Mouse (Mus musculus): ENCODE measurements at regions not wholly inside any gene's neighbourhood (a gene's known extent, or its start where the extent isn't known, plus 50 kb on each side); places are given as distances from the start of the nearest gene placed in this dataset.
"Not testable (repeated sequence)": the region's sequence is repeated elsewhere in the genome, so short reads cannot be mapped to it uniquely, and the experiment has no call there.

DNA sequence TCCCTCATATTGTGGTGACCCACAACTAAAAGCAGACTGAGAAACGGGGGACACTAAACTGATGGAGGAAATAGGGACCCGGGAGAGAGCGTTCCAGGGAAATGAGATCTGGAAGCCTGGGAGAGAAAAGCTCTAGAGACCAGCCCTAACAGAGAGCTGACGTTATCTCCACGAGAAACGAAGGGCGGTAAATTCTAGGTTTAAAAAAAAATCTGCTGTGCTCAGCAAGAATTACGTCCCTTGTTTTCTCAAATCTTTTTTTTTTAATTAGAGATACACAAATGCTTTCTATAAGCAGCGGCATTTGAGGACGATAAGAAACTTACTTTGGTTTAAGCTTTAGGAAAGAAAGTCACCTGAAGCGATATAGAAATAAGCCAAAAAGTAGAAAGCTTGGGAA lies 145.7 kb downstream of the Cand1 start:
- no peak for DNase-seq

- DNase-seq = no peak
Observed at GRCm38 (mm10) chr10:119087886-119088285, 152.0 kb downstream of the Cand1 start.

DNA sequence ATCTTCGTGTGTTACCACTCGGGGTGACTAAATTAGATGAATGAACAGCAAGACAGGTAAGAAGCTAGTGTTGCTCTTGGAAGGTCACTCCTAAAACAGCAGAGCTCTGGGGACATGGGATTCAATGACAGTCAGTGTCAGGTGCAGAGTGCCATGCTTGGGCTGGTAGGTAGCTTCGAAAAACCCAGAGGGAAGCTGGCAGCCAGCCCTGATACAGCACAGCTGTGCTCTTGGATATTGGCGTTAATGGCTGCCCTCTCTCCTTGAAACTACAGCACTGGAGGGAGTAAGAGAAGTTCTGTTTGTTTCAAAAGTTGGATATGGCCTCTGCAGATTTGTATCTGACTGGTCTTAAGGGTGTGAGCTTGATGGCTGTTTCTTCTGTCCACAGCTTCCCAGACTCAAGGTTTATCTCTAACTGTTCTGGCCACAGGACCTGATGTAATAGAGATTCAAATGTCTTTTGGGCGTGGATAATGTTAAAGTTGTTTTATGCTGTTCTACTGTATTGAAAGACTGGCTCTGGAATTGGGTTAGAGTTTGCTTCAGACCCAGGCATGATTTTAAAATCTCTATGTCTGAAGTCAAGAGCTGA lies 152.7 kb downstream of the Cand1 start:
- no peak for DNase-seq

- no peak for DNase-seq
Observed at GRCm38 (mm10) chr10:119086450-119086849, 153.4 kb downstream of the Cand1 start.

DNA sequence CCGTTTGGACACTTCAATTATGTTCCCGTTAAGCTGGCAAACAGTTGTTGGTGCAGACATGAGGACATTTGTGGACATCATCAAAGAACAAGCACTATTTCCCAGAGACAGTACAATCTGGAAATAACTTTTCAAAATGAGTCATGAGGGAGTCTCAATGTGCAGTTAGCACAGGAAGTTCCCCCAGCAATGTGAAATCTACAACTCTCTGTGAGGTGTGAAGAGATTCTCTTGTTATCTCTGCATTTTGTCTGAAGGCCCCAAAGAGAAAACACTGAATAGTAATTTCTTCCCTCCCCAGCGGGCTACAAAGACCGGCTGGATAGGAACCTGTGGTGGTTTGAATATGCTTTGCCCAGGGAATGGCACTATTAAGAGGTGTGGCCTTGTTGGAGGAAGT lies 156.4 kb downstream of the Cand1 start:
- DNase-seq = no peak

- DNase-seq = no peak
Observed at GRCm38 (mm10) chr10:119082861-119083260, 157.0 kb downstream of the Cand1 start.

- not testable (repeated sequence) for DNase-seq
Observed at GRCm38 (mm10) chr10:119081766-119082165, 158.1 kb downstream of the Cand1 start.

DNA sequence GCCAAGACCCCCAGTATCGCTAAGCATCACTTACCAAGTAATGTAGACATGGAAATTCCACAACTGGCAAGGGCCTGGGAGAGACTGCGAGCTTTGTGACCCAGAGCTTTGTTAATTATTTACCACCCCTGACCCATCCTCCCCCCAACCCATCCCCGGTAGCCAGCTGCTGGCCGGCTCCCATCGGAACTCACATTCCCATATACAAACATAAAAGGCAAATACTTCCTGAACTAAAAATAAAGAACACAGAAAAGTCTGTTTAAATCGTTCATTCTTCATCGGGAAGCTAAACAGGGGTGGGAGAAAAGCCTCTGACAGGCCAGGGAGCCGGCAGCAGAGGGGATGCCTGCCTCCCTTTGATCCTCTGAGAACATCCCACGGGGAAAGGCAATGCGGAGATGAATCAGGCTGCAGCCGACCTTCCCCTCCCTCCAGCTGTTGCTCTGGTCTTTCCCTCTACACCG lies 163.7 kb downstream of the Cand1 start:
- DNase-seq = peak; percentile 63

DNA sequence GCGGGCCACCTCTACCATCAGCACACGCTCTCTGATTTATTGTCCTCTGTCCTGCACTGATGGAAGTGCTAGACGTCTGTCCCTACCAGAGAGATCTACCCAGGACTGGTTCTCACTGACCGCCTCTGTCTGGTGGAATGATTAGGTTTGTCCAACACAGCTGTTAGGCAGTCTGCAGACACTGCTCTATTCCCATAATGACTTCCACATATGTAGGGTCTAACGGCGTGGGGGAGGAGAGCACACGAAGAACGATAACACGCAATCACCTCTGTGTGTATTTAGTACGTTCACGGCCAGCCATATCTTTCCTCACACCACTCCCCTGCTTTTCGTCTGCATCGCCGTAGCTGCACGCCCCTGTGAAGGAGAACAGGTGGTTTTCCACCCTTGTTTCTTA lies 165.0 kb downstream of the Cand1 start:
- DNase-seq = no peak

DNA sequence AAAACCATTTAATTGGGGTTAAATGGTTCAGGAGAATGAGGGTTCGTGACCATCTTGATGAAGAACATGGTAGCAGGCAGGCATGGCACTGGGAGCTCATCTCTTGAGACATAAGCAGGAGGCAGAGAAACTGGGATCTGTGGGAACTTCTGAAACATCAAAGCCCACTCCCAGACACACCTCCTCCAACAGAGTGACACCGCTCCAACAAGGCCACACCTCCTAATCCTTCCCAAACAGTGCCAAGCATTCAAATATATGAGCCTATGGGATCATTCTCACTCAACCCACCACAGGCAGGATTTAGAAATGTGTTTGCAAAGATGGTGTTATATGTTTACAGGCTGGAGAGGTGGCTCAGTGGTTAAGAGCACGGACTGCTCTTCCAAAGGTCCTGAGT lies 165.9 kb downstream of the Cand1 start:
- no peak for DNase-seq

GRCm38 (mm10) chr10:119069410-119069809 lies 170.4 kb downstream of the Cand1 start:
- DNase-seq = no peak

DNA sequence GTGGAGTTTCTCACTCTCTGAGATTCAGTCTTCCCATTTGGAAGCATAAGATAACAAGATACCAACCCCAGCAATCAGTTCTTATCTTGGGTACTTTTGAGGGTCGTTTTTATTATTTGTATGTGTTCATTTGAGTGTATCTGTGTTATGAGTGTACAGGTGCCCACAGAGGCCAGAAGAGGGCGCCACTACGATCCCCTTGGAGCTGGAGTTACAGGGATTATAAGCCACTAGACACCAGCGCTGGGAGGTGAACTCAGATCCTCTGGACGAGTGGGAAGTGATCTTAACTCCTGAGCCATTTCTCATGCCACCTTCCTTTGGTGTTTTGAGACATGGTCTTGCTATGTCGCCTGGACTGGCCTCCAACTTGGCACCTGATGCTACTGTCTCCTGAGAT lies 172.0 kb downstream of the Cand1 start:
- no peak for DNase-seq

GRCm38 (mm10) chr10:119067366-119067765 lies 172.5 kb downstream of the Cand1 start:
- no peak for DNase-seq

DNA sequence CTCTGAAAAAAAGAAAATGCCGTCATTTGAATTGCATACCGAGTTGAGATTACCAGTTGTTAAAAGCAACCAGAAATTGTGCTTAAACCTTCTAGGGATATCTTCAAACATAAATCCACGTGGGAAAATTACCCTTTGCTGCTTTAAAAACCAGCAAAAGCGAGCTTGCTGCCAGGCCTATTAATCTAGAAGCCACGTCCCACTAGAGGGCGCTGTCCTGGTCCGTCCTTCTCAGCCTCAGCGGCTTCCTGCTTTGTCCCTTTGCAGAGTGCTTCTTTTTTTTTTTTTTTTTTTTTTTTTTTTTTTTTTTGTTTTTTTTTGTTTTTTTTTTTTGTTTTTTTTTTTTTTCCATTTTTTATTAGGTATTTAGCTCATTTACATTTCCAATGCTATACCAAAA lies 173.9 kb downstream of the Cand1 start:
- DNase-seq = peak; percentile 58 to 83

- peak; percentile 81 to 90 for DNase-seq
Observed at GRCm38 (mm10) chr10:119065133-119065817, 174.6 kb downstream of the Cand1 start.

DNA sequence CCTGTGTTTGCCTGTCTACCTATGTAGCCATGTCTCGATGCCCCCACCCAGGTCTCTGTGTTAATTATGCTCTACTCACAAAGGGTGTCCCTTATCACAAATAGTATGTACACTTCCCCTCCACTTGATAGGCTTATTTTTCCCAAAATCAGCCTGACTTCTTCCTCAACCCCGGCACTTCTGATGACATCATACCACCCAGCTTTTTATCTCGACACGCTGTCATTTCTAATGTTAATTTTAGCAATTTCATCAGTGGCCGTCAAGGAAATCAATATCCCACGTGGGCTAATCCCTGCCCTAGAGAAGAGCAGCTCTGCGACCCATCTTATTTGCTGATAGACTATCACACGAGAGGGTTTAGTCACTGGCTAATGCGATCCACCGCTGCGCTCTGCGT lies 175.6 kb downstream of the Cand1 start:
- no peak for DNase-seq

- DNase-seq = no peak
Observed at GRCm38 (mm10) chr10:119063209-119063699, 176.6 kb downstream of the Cand1 start.

DNA sequence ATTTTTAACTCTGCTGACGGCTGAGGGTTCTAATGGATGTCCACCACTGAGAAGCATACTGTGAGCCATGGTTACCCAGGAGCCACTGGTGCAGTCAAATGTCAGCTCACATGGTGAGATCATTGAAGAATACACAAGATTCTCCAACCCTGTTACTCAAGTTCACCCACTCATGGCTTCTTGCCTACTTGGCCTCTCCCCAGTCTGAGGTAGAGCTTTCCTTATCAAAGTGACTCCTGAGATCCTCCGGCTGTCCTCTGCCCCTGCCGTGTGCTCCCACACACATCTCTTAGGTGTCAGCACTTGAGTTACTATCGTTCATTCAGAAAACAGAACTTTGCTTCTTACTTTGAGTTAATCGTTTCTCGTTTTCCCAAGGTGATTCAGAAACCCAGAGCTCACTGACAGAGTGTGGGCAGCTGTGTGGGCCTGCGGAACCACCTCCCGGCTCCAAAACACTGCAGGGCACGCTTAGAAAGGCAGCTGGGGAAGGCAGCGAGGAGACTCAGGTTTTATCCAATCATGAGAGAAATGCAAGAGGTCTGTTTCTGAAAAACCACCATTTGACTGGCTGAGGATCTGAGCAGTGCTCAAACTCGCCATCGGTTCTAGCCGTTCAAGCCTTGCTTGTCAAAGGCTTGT lies 177.8 kb downstream of the Cand1 start:
- no peak for DNase-seq

DNA sequence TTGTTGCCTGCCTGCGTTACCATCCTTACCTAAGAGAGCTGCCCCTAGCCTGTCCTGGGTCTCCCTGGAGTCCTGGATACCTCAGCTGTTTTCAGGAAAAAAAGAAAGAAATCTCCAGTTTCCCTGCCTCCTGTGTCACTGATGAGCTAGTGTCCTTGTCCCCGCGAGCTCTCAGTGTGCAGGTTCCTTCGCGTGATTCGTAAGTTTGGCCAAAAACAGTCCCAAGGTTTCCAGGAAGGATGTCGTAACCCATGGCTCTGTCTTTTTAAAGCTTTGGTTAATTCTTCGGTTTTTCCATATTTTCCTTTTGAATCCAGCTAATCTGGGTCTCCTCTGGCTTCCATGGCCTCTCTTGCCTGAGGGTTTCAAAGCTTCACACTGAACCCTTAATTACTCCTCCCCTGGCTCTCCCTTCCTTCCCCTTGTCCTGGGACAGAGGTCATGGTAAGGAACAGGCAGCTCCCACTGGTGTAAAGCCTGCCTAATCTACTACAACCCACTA lies 178.5 kb downstream of the Cand1 start:
- no peak for DNase-seq

DNA sequence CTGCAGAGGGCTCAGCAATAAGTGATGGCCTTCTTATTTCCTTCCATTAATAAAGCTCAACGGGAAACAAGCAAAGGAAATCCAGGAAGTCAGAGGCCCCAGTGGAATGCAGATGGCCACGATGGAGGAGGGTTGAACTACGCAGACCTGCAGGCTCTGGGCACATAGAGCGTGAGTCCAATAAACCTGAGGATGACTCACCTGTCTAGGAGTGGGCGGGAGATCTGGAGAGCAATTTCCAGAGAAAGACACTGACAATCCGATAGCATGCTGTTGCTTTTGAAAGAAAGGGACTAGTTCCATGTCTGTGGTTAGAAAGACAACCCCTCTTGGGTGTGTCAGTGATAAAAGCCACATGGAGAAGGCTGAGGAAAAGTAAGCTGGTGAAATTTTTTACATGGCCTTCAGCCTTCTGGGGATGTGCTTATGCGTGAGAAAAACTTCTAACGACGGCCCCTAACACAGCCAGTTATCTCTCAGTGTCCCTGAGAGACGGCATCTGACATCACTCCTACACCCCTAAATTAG lies 181.3 kb downstream of the Cand1 start:
- DNase-seq = no peak

GRCm38 (mm10) chr10:119055199-119055785 lies 184.6 kb downstream of the Cand1 start:
- peak; percentile 41 to 77 for DNase-seq

GRCm38 (mm10) chr10:119054191-119055175 lies 184.5 kb upstream of the Dyrk2 start:
- DNase-seq = peak in 1 of 2 experiments; percentile 29
